Mouse (Mus musculus) CH12.LX (cell line): ENCODE measurements around the gene Gm11555.

Source experiments
- MAX ChIP-seq: IDR thresholded peaks from 2 replicates; pipeline ENCODE4 v1.6.1; 2011; ENCODE audit warnings: low read length, improper control_type of control experiment
- MAZ ChIP-seq: IDR thresholded peaks from 2 replicates; pipeline ENCODE4 v1.6.1; 2012; ENCODE audit warnings: low read depth, mild to moderate bottlenecking, inconsistent platforms, low read length, improper control_type of control experiment, moderate library complexity
- MYC ChIP-seq: IDR thresholded peaks from 2 replicates; pipeline ENCODE4 v1.6.1; 2011; ENCODE audit warnings: low read depth, mild to moderate bottlenecking, improper control_type of control experiment, low read length
- NELFE ChIP-seq: IDR thresholded peaks from 2 replicates; pipeline ENCODE4 v1.6.1; 2011; ENCODE audit warnings: low read depth, low read length, improper control_type of control experiment

- TF ChIP-seq MYC, result no peak
- TF ChIP-seq NELFE, result no peak
- no peak for TF ChIP-seq MAX
- TF ChIP-seq MAZ, result no peak
Observed at GRCm38 (mm10) chr11:99634653-99635134, 15.3 kb downstream of the Gm11555 start, which contains the start of gene Krtap4-2.
